Mouse (Mus musculus) olfactory bulb, adult 2 months (tissue): ENCODE results near the gene Bpifb6. TPM values are rescaled to one million over a fixed set of nuclear protein-coding genes. Genes with fewer than 3 reads are reported as not detected.

Source experiments
- H3K27ac ChIP-seq: fragments of 200-500 bp; 2 replicates; pipeline ENCODE4 v1.5.1; 2012; ENCODE audit warnings: low read depth, low read length; ENCODE audit not compliant: insufficient read depth
- H3K4me1 ChIP-seq: fragments of 200-500 bp; 2 replicates; pipeline ENCODE4 v1.6.1; 2012; ENCODE audit warnings: low read length; ENCODE audit not compliant: control insufficient read depth, insufficient read depth
- H3K4me3 ChIP-seq: fragments of 200-500 bp; 2 replicates; pipeline ENCODE4 v1.5.1; 2012; ENCODE audit warnings: mild to moderate bottlenecking, low read depth, low read length, moderate library complexity; ENCODE audit not compliant: insufficient read depth
- CTCF ChIP-seq: fragments of 200-500 bp; IDR thresholded peaks from 2 replicates; pipeline ENCODE4 v1.5.1; 2012; ENCODE audit warnings: low read depth, mild to moderate bottlenecking, low read length, moderate library complexity; ENCODE audit not compliant: insufficient read depth
- POLR2A ChIP-seq: fragments of 200-500 bp; IDR thresholded peaks from 2 replicates; pipeline ENCODE4 v1.6.1; 2012; ENCODE audit warnings: mild to moderate bottlenecking, low read depth, low read length, moderate library complexity; ENCODE audit not compliant: insufficient read depth
- WGBS: fragments of 180-500 bp; shearing (Covaris S2); methylation state at CpG from one replicate; pipeline ENCODE4 v1.1.7; 2018; 5-methylcytosine and 5-hydroxymethylcytosine counted together
- polyA plus RNA-seq: library from polyadenylated mRNA; stranded (reverse); fragments of >200 nt; gene quantifications from 2 replicates; pipeline ENCODE4 v1.2.4, GENCODE M21; 2012; ENCODE audit warnings: low replicate concordance; ENCODE audit not compliant: missing spikeins, insufficient read depth, insufficient read length

Gene Bpifb6
- not detected in 2 replicates for polyA plus RNA-seq

GRCm38 (mm10) chr2:153900088-153900487 is at the start of gene Bpifb6:
Gene Bpifb6, plus strand, starts transcription at chr2:153900388.
- no peaks in the 10 kb centered on the region for H3K4me1 ChIP-seq
- H3K27ac ChIP-seq: no peak within 1 kb of the TSS
- H3K4me3 ChIP-seq: no peak within 1 kb of the TSS
- no peak for TF ChIP-seq POLR2A
- TF ChIP-seq CTCF: no peak
- WGBS: 47% methylated on average over 4 of the region's 4 CpGs

- Histone ChIP-seq H3K4me3 (no peak overlapping the region), H3K27ac (no peak overlapping the region), H3K4me1 (no peaks in the 10 kb centered on the region)
- TF ChIP-seq POLR2A (no peak), CTCF (peak; percentile 44)
- 43% methylated on average over 4 of the region's 4 CpGs for WGBS
These were observed 49.2 kb upstream of the Bpifb6 start for GRCm38 (mm10) chr2:153851030-153851360.

GRCm38 (mm10) chr2:153853544-153853943 is 46.6 kb upstream of the Bpifb6 start:
- no peak for TF ChIP-seq POLR2A
- no peak for TF ChIP-seq CTCF
- 20% methylated on average over 5 of the region's 5 CpGs for WGBS
- no peak overlapping the region for H3K4me3 ChIP-seq

GRCm38 (mm10) chr2:153859581-153859980 is 40.6 kb upstream of the Bpifb6 start:
- TF ChIP-seq POLR2A: no peak
- TF ChIP-seq CTCF: no peak
- Histone ChIP-seq H3K4me3 (no peak overlapping the region), H3K4me1 (no peaks in the 10 kb centered on the region), H3K27ac (no peak overlapping the region)
- 80% methylated on average over 2 of the region's 2 CpGs for WGBS

More at GRCm38 (mm10) chr2:153853544-153853943, 46.6 kb upstream of the Bpifb6 start:
- Histone ChIP-seq H3K4me1 (no peaks in the 10 kb centered on the region), H3K27ac (no peak overlapping the region)

GRCm38 (mm10) chr2:153860315-153860714 is 39.9 kb upstream of the Bpifb6 start:
- WGBS: 93% methylated on average over 11 of the region's 11 CpGs
- TF ChIP-seq POLR2A (no peak), CTCF (no peak)
- H3K4me1 ChIP-seq: no peaks in the 10 kb centered on the region
- H3K4me3 ChIP-seq: no peak overlapping the region
- no peak overlapping the region for H3K27ac ChIP-seq

GRCm38 (mm10) chr2:153860715-153861114 is 39.5 kb upstream of the Bpifb6 start:
- H3K4me1 ChIP-seq: no peaks in the 10 kb centered on the region
- TF ChIP-seq POLR2A (no peak), CTCF (no peak)
- no peak overlapping the region for H3K4me3 ChIP-seq
- no peak overlapping the region for H3K27ac ChIP-seq
- 67% methylated on average over 3 of the region's 3 CpGs for WGBS

- WGBS: 74% methylated on average over 3 of the region's 3 CpGs
- no peak overlapping the region for H3K27ac ChIP-seq
- no peaks in the 10 kb centered on the region for H3K4me1 ChIP-seq
- TF ChIP-seq CTCF (no peak), POLR2A (no peak)
- no peak overlapping the region for H3K4me3 ChIP-seq
These were observed 38.2 kb upstream of the Bpifb6 start for GRCm38 (mm10) chr2:153861960-153862359.

- TF ChIP-seq CTCF (no peak), POLR2A (no peak)
- Histone ChIP-seq H3K4me3 (no peak within 1 kb of the TSS), H3K27ac (no peak within 1 kb of the TSS), H3K4me1 (peaks cover 3% of the 10 kb centered on the region; the same call in 1 of the 2 replicates)
- 87% methylated on average over 4 of the region's 4 CpGs for WGBS
These were observed 29.2 kb upstream of the Bpifb6 start, which contains the start of gene Sun5 for GRCm38 (mm10) chr2:153870984-153871383. Gene Sun5, minus strand, starts transcription at chr2:153871084.

- TF ChIP-seq CTCF (no peak), POLR2A (no peak)
- Histone ChIP-seq H3K4me1 (peaks cover 3% of the 10 kb centered on the region; the same call in 1 of the 2 replicates), H3K4me3 (no peak within 1 kb of the TSS), H3K27ac (no peak within 1 kb of the TSS)
- WGBS: 84% methylated on average over 9 of the region's 9 CpGs
These were observed 25.4 kb upstream of the Bpifb6 start, which contains the start of gene Bpifb2 for GRCm38 (mm10) chr2:153874745-153875144. Gene Bpifb2, plus strand, starts transcription at chr2:153875045.

- Histone ChIP-seq H3K4me1 (no peaks in the 10 kb centered on the region), H3K4me3 (no peak overlapping the region), H3K27ac (no peak overlapping the region)
- TF ChIP-seq POLR2A: no peak
- no peak for TF ChIP-seq CTCF
- 80% methylated on average over 5 of the region's 5 CpGs for WGBS
These were observed 1.1 kb upstream of the Bpifb6 start for GRCm38 (mm10) chr2:153899111-153899510.

- Histone ChIP-seq H3K4me1 (no peaks in the 10 kb centered on the region), H3K4me3 (no peak overlapping the region), H3K27ac (no peak overlapping the region)
- TF ChIP-seq POLR2A (no peak), CTCF (no peak)
- WGBS: 72% methylated on average over 6 of the region's 6 CpGs
These were observed 2.5 kb downstream of the Bpifb6 start for GRCm38 (mm10) chr2:153902726-153903125.
